Mouse (Mus musculus) ovary, postnatal 10 days (tissue): Measurements from ENCODE around the gene Rora.

Source experiments
- DNase-seq: peaks from one replicate; pipeline ENCODE4 v3.0.0; 2022; ENCODE audit warnings: low spot score

Rora gene

DNA sequence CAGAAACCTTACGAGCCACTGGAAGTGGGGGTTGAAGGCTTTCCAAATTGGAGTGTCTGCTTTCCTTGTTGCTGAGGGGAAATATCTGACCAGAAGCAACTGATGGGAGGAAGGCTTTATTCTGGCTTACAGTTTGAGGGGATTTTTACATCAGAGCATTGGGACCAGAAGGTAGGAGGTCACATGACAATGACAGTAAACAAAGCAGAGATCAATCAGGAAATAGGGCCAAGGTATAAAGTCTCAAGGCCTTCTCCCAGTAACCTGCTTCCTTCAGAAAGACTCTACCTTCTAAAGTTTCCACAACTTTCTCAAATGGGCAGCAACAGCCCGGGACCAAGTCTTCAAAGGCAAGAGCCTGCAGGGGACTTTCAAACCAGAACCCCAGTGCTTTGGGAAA lies 34.6 kb downstream of the Rora start:
- no peak for DNase-seq

DNA sequence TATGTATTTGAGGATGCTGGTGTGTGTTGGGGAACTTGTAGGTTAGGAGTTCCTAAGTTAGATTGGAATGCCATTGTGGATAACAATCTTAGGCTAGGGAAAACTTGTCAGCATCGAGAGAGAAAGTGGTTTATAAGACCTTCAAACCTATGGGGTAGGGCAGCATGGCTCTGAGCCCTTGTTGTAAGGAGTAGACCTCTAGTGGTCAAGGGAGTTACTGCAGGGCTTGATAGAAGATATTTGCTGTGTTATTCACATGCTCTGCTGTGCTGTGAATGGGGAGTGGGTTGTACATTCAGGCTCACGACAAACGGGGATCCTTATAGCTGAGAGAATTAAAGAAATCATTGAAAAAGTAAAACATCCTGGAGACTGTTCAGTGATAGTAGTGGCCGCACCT lies 35.8 kb downstream of the Rora start:
- no peak for DNase-seq

DNA sequence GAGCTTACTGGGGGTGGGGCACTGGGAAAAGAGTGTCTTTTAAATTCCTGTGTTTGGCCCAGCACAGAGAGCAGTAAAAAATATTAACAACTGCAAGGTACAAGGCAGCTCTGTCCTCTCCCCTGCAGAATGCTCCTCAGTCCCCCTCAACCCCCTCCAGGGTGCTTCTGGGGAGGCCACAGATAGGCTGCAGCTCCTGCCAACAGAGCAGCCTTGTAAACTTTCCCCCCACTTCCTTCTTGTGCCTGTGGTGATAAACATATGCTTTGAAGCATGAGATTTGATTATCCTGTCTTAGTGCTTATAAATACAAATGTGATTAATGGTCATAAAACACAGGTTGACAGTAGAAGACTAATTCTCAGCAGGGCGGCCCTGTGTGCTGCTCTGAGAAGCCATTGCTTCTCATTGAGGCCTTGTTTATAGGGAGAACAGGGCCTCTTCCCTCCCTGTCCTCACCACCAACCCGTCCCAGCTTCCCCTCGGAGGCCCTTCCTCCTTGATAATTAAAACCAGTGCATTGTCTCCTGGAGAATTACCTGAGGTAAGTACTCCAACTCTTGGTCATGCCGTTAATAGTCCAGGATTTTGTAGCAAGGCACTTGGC lies 41.4 kb downstream of the Rora start:
- no peak for DNase-seq

DNA sequence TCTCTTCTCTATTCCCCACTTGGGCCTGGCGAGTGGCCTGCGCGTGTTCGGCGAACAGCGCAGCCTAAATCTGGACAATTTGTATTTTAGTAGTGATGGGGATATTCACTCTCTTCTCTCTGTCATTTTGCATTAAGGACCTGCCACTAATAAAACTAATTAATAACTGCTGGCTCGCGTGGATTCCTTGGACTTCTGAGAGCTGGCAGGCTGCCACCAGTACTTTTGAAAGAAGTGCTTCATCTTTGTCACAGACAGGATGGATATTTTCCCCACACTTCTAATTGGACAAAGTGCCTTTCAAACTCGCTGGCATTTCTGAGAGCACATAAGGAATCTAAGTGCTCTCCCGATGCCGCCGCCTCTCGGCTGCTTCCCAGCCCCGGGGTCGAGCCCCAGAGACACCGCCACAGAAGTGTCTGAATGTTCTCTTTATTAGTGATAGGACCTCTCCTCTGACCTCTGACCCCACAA lies 41.9 kb downstream of the Rora start:
- no peak for DNase-seq

DNA sequence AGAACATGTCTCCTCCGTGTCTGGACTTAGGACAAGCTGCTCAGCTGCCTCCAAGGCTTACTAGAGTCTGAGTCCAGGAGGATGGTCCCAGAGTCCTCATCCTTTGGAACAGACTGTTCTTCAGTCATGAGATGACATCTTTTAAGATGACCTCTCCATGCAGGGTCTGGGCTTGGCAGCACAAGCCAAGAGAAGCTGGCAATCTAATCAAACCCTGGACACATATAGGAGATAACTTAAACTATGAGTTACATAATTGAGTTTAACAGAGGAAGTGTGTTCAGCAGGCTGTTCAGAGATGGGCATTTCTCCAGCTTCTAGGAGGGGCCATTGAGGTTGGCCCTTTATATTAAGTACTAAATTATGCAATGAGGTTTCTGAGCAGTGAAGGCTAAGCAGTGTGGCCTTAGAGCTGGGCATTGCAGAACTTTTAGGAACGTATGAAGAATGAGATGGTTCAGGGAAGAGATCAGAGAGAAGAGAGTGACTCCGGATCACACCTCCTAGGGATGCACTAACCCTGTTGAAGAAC lies 42.9 kb downstream of the Rora start:
- no peak for DNase-seq

DNA sequence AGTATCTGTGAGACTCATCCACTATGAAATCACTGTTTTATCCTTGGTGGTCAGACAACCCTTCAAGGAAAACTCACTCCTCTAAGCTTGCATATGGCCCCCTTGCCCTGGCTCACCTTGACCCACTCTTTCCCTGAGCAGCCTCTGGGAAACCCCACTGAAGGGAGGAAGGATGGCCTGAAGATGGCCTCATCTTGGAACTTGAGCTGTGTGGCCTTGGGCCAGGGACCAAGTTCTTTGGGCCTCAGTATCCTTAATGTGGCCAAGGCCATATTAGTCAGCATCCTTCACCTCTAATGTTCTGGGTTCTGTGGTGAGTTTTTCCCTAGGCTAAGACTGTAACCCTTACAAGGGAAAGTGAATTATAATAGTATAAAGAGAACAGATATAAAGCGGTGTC lies 45.8 kb downstream of the Rora start:
- DNase-seq: no peak

DNA sequence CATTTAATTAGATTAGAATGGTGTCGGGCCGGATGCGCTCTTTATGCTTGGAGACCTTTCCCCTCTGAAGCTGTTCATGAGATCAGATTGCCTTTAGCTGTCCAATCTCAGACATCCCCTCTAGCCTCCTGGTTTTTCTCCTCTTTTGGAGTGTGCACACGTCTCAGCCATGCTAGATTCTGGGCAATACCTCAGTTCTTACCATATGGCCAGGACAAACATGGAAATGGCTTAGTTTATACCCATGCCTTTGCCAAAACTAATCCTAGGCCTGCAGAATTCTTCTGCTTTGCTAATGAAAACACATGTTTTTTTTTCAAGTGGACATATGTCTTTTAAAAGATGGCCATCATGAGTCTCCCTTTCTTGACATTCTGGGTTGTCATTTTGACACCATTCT lies 46.3 kb downstream of the Rora start:
- DNase-seq: no peak

DNA sequence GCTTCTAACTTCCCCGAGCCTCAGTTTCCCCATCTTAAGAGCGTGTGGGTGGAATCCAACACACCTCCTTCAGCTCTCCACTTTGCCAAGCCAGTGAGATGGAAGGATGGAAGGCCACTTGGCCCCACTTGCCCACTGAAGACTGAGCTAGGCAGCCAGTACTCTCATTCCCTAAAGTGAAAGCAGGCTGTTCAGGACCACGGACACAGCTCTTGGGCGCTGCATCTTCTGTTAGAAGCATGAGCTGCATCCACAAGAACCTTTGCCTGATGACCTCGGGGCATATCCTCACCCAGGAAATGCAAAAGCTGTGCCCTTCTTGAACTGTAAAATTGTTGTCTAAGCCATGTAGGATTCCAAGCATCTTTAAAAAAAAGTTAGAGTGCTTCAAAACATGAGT lies 54.0 kb downstream of the Rora start:
- DNase-seq: no peak

DNA sequence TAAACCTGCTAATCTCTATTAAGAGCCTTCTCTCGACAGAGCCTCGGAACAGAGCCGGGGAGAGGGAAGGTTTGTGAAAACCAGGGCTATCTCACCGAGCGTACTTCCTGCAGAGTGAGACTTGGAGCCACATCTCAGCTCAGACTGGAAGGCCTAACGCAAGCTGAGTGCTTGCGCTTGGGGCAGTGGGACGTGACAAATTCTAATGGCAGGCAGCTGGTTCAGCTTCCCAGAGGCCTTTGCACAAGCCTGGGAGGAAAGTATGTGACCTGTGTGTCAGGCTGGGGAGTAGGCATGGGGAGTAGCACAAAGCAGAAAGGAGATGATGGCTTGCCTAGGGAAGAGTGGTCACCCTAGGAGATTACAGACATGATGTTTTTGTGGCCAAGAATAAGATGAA lies 55.6 kb downstream of the Rora start:
- no peak for DNase-seq

DNA sequence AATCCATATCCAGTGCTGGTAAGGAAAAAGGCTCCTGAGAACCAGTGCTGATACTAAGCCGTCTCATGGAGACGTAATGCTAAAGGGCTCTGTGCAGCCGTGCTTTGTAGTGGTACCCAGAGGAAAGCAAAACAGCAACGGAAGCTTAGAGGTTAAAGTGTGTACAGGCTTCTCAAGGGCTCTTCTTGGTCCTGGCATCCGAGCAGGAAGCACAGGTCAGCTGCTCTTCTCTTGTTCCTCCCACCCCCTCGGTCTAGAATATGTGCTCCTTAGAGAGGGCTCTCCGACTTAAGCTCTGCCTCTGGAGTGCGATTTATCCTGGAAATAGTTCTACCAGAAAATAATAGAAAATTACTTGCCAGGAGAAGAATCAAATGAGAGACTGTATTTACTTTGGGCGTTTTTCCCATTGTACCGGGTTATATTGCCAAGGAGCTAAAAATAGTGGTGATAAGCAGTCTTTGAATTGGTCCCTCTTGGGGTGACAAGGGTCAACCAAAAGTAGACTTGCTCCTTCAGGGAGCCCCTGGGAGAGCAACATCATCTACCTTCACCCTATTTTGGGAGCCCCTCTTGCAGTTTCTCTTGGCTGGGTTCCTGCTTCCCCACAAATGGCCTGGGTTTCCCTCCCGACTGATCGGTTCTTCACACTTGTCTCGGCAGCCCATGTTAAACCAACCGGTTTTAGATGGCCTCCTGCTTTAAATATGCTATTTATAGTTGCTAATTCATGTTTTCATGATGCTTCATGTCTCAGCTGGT lies 57.5 kb downstream of the Rora start:
- no peak for DNase-seq

DNA sequence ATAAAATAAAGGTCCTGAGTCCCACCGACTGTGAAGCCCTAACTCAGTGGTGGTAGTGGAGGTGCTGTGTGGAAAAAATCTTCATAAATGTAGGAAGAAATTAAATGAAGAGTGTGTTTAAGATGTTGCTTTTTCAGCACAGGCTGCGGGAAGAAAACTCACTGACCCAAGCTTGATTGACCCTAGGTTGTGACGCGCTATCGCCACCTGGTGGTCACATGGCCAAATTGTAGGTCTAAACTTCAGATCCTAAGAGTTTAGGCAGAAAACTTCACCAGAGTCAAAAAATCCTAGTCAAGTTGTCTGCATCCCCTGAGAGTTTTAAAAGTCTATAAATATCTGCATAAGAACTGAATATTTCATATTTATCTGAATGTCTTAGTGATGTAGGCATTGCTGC lies 63.4 kb downstream of the Rora start:
- DNase-seq: no peak

DNA sequence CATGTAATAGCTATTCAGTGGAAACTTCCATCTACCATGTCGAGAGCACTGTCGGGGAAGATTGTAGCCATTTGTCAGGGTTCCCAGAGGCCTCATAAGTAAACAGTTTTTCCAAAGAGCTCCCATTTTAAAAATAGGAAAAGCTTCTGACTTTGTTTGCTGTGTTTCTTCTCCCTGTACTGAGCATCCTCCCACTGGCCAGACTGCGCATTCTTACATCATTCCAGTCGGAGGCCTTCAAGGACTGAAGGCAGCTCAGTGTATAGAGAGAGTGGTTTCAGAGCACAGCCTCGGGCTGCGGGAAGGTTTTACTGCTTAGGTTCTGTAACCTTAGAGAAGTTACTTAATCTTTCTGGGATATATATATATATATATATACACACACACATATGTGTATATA lies 64.8 kb downstream of the Rora start:
- no peak for DNase-seq

DNA sequence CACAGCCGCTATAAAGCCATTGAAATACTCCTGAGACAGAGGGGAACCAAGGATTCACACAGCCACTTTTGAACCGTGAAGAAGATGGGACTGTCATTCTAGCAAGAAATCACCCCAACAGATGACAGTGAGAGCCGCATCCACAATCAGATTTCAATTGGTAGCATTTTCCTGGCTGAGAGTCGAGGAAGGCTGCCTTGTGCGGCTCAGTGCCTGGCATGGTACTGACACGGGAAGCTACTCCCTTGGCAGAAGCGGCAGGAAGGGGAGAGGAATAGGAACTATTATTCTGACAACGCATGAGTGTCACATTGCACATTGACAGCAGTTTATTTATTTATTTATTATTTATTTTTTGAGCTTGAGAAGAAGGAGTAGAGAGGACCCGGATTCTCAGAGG lies 65.7 kb downstream of the Rora start:
- no peak for DNase-seq

DNA sequence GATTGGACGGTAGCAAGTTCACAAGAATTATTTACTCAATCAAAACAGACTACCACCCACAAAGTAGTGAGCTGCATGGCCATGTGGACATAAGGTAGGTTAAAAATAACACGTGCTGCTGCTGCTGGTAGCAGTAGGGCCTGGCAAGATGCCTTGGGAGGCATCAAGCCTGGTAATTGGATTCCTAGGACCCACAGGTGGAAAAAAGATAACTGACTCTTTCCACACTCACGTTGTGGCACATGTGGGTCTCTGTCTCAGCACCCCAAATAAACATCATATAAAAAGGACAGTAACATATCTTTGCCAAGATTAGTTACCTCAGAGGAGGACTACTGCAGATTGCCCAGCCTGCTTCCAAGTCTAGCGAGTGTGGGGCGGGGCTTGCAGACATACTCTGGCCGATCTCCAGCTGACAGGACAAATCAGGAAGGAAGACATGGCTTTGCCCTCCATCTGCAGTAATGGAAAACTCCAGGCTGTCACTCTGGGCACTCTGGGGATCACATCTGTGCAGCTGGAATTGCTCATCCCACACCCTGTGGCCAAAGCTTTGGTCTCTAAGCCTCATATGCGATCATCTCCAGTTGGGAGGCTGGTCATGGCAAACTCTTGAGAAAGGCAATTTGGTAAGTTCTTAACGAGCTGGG lies 71.2 kb downstream of the Rora start:
- DNase-seq: no peak

DNA sequence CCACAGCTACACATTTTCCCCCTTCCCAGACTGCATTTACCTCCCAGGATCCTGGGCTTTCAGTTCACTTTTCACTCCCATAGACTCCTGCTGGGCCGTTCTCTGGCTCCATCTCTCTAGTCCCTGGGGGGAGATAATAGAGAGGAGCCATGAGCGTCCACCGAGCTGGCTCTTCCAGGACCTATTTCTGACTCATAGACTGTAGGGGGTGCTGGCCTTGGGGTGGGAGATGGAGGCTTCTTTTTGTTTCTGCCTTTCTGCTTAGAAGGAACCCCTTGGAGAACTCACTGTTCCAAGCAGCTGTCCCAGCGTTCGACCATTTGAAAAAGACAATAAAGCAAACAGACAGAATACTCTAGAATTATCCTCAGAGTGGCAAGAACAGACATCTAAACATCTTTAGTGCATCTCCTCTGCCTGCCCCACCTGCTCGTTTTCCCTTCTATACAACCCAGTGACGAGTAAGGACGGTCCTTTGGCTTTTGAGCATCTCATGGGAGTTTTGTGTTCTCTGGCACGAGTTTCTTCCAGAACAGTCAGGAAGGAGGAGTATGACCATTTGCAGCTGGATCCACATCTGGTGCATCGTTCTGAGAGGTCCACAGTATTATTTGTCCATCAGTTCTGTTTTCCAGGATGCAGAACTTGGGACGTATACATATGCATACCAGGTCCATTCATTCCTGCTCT lies 73.7 kb downstream of the Rora start:
- no peak for DNase-seq

DNA sequence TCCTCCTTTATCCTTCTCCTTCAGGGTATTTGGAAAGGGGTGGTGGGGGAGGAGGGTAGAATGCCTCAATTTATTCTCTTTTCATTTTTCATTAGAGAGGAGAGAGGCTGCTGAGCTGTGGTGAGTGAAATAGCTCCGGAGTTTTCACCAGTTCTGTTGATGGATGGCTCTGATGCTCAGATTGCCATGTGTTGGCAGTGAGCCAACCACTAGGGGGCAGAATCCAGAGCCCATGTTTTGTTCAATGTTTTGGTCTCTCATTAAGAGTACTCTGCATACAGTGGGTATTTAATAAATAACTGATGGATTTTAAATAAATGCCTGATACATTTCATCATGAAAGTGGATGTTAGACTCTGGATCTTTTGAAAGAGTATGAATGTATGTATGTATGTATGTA lies 77.9 kb downstream of the Rora start:
- no peak for DNase-seq

DNA sequence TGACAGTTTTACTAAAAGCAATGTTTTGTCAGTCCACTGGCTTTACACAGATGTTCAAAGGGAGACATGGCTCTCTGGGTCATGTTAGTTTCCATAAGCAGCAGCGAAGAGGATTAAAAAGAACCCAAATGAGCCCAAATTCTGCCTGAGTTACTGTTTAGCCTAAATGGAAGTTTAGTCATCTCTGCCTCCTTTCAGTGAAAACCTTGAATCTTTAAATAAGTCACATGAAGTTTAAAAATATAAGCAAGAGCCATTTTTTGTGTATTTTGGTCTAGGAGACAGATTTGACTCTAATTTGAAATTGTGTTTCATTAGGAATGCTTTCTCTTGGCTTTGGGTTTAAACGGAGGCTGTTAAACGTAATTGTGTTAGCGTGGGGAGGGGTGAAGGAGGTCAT lies 79.3 kb downstream of the Rora start:
- no peak for DNase-seq

DNA sequence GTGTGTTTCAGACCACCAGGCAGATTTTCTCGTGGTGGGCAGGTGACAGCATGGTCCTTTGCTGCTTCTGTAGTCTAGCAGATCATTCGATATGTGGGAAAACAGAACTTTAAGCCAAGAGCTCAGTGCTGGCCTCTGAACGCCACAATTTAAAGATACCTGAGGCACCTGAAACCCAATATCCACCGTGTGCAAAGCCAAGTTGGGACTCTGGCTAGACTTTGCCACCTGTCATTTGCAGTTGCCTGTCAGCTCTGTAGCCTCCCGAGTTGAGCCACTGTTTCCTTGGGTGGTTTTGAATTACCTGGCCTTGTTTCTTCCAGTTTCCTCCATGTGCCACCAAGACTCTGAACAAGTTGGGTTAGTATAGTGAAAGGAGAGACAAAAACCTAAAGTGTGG lies 82.3 kb downstream of the Rora start:
- DNase-seq: no peak

DNA sequence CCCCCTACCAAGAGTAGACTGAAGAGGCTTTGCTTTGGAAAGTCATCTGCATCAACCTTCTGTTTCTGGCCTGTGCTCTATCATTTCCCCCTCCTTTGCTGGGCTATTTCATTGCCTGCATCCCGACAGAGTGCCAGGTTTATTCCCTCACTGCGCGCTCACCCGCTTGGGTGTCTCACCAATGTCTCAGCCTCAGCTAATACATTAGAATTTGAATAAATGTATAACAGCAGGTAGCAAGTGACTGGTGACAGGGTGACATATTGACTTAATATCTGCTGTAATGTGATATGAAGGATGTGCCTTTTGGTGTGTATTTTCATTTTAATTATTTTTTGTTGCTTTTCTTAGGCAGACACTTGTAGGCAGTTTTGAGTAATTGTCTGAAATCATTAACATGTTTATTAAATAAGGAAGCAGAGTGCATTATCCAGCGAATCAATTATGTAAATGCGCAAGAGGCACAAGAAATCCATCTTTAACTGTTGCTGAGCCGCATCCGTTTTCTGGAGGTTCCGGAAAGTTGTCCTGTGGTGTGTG lies 83.7 kb downstream of the Rora start:
- no peak for DNase-seq

DNA sequence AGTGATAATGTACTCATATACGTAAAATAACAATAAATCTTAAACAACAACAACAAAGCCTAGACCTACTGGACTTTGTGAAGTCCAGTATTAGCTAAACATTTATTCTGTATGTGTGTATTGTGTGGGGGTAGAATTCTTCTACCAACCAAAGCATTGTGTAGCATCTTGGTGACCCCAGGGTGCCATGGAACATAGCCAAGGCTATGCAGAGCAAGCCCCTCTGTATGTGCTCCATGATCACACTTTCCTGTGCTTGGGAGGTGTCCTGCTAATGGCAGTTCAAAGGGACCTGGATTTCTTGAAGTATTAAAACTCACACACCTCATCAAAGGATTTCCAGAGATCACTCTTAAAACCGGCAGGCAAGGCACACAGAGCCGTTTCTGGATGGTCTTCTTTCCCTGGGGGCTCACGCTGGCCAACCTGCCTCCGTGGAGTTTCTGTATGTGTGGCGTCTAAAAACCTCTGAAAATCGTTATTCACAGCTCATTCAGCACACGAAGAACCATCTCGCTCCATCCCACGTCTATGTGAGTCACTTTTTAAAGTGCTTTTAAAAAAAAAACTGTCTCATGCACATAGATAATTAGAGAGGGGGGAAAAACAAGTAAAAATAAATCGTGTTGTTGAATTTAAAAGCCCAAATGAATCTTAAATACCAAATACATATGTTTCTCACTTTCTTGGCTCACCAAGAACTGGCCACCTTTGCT lies 92.5 kb downstream of the Rora start:
- DNase-seq: no peak

DNA sequence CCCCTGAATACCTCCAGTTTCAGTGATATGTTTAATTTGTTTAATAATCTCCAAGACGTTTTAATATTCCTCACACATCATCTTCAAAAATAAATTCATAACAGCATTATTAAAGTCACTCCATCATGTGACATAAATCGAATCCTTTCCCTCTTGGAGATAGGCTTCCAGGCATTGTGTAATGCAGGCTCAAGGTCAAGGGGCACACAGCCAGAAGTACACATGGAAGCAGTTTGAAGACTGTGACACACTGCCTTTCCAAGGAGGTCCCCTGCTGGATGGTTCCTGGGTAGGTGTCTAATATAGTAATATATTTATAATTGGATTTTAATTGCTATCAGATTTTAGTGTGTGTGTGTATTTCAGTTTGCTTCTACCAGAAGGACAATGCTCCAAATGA lies 103.4 kb downstream of the Rora start:
- DNase-seq: no peak

DNA sequence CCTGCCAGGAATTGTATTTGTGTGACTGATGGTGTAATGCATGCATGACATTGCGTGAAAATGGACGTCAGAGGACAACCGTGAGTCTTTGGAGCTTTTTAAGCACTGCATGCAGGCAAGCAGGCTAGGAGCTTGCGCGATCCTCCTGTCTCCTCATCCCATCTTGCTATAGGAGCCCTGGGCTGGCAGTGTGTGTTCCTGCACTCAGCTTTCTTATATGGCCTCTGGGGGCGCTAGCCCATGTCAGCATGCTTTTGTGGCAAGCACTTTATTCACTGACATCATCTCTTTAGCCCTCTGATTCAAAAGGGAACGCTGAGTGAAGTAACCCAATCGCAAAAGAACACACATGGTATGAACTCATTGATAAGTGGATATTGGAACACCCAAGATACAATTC lies 105.7 kb downstream of the Rora start:
- DNase-seq: no peak
